In the genomic region with DNA sequence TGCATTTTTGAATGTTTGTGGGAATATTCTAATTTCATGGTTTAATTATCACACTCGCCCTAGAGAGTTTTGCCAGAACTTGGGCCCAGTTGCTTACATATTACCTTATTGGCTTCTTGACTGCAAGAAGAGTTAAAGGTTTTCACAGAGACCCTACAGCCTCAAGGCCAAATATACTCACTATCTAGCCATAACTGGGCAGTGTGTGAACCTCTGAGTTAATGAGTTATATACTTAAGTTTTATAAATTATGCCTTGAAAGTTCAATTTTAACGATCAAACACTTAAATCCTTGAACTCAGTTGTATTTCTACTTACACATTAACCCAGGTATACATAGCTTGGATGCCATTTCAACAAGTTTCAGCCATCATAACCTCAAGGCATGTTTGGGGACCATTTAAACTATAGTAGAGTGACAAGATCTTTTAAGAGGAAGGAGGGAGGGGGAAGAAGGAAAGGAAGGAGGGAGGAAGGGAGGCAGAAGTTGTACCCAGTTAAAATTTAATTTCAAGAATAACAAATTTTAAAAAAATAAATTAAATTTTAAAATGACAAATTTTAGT, we compare ENCODE assay signal across 30 mouse cellular contexts. TPM values are rescaled to one million over a fixed set of nuclear protein-coding genes. Genes with fewer than 3 reads are reported as not detected.
"Had no signal": no experiment of that assay in that cellular context is flagged by ENCODE, and none has a peak within 500 bp of the region (broad histone marks: within the 10 kb centered on the region; RNA-seq: fewer than 3 reads in every experiment).

No protein-coding gene starts in this region.

- H3K4me1 ChIP-seq: liver, embryonic 13.5 days; liver, embryonic 15.5 days had no signal

- H3K4me3 ChIP-seq: gastrocnemius, adult 2 months; heart, adult 2 months; heart, embryonic 13.5 days; heart, embryonic 15.5 days; hindbrain, embryonic 10.5 days; hindbrain, embryonic 12.5 days; intestine, embryonic 15.5 days; layer of hippocampus, adult 2 months; left cerebral cortex, adult 2 months; limb, embryonic 10.5 days; limb, embryonic 12.5 days; liver, embryonic 13.5 days; liver, embryonic 15.5 days had no signal

- H3K36me3 ChIP-seq: heart, embryonic 13.5 days; heart, embryonic 15.5 days; hindbrain, embryonic 10.5 days; hindbrain, embryonic 12.5 days; intestine, embryonic 15.5 days; limb, embryonic 10.5 days; limb, embryonic 12.5 days; liver, embryonic 13.5 days; liver, embryonic 15.5 days had no signal

- H3K27me3 ChIP-seq: heart, embryonic 13.5 days; heart, embryonic 15.5 days; hindbrain, embryonic 12.5 days; intestine, embryonic 15.5 days; limb, embryonic 12.5 days; liver, embryonic 13.5 days; liver, embryonic 15.5 days had no signal

- H3K4me2 ChIP-seq: heart, embryonic 11.5 days; heart, embryonic 13.5 days; heart, embryonic 15.5 days; hindbrain, embryonic 12.5 days; hindbrain, embryonic 14.5 days; intestine, embryonic 15.5 days; limb, embryonic 12.5 days; liver, embryonic 11.5 days; liver, embryonic 13.5 days; liver, embryonic 15.5 days had no signal

- H3K27ac ChIP-seq: gastrocnemius, adult 2 months; heart, adult 2 months; heart, embryonic 13.5 days; heart, embryonic 15.5 days; hindbrain, embryonic 10.5 days; hindbrain, embryonic 12.5 days; hindbrain, embryonic 14.5 days; intestine, embryonic 15.5 days; kidney, postnatal 0 days; layer of hippocampus, adult 2 months; left cerebral cortex, adult 2 months; limb, embryonic 10.5 days; limb, embryonic 12.5 days; liver, embryonic 13.5 days; liver, embryonic 15.5 days had no signal

- H3K9me3 ChIP-seq: heart, embryonic 13.5 days; heart, embryonic 15.5 days; hindbrain, embryonic 10.5 days; hindbrain, embryonic 12.5 days; intestine, embryonic 15.5 days; limb, embryonic 10.5 days; limb, embryonic 12.5 days; liver, embryonic 13.5 days; liver, embryonic 15.5 days had no signal

- DNase-seq: gastrocnemius, adult 2 months; gastrocnemius, postnatal 10 days; gastrocnemius, postnatal 25 days; heart, adult 2 months; heart, postnatal 14 days; heart, postnatal 36 days; liver; liver, embryonic 13.5 days; liver, postnatal 0 days had no signal

- ATAC-seq: forebrain, embryonic 16.5 days; hindbrain, embryonic 16.5 days; inflammation-experienced regulatory T-cells, adult 6 months; intestine, embryonic 15.5 days; intestine, postnatal 0 days; liver, postnatal 0 days had no signal

- H3K9ac ChIP-seq: heart, embryonic 13.5 days; heart, embryonic 15.5 days; hindbrain, embryonic 12.5 days; hindbrain, embryonic 14.5 days; intestine, embryonic 15.5 days; limb, embryonic 12.5 days; liver, embryonic 13.5 days; liver, embryonic 15.5 days; liver, postnatal 0 days had no signal

RNA-seq across cellular contexts. Expression of a gene that starts 52.5 kb away (rescaled TPM):
- polyA plus RNA-seq: forebrain, embryonic 16.5 days; frontal cortex, adult 2 months; heart, adult 2 months; heart, embryonic 11.5 days; heart, embryonic 13.5 days; heart, embryonic 15.5 days; heart, postnatal 0 days; hindbrain, embryonic 10.5 days; hindbrain, embryonic 12.5 days; hindbrain, embryonic 14.5 days; hindbrain, embryonic 16.5 days; inflammation-experienced regulatory T-cells, adult 6 months; intestine, embryonic 15.5 days; intestine, postnatal 0 days; kidney, postnatal 0 days; limb, embryonic 10.5 days; limb, embryonic 12.5 days; limb, embryonic 14.5 days; liver, embryonic 11.5 days; liver, embryonic 13.5 days; liver, embryonic 15.5 days; liver, postnatal 0 days had no signal
